Mouse (Mus musculus) c-Kit-positive CD71-positive TER-119-negative erythroid progenitor cells, embryonic 14.5 days (primary cell): ENCODE measurements around the gene Gm20388.
A peak's percentile ranks its signal among the peaks of the same experiment; 100 is the strongest.

ENCODE experiments used
- DNase-seq: peaks from one replicate; pipeline ENCODE4 v3.0.0-alpha.2; 2013; ENCODE audit warnings: low read depth

The Gm20388 gene

DNA sequence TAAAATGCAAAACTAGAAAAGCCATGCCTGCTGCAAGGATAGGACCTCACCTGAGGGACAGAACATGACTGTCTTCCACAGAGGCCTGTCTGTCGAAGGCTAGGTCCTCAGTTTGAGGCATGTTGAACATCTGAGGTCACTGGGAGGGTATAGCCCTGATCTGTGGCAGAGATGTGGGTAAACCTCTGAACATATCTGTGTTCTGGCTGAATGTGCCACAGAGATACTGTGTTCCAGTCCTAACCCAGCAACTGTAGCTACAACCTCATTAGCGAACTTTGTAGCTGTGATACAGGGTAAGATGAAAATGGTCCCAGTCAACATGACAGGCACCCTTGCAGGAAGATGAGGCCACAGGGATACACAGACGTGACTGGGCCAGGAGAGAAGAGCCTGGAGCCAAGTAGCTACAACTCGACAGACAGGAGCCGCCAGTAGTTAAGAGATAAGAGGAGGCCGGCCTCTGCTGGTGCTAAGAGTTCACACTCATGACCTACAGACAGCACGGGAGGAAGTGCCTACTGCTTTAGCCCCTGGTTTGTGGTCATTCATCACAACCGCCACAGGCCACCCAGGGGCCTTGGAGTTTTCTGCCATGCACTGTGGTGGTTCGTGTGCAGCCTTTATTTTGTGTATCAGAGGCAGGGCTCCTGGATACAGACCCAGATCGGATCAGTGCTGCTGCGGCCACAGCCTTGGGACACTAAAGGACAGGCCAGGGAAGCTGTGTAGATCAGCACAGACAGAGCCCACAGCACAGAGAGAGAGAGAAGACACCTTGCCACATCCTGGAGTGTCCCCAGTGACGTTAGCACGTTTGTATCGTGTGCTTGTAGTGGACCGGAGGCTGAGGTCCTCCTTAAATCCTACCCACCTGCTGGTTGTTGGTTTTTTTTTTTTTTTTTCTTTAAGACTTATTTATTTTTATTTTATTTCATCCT is 2439.0 kb downstream of the Gm20388 start:
- DNase-seq = no peak

GRCm38 (mm10) chr8:122350309-122351089 is 2439.9 kb downstream of the Gm20388 start:
- DNase-seq = no peak

GRCm38 (mm10) chr8:122354157-122354556 is 2443.5 kb downstream of the Gm20388 start:
- DNase-seq = no peak

- no peak for DNase-seq
These were observed 2445.3 kb downstream of the Gm20388 start for GRCm38 (mm10) chr8:122355642-122356606.

DNA sequence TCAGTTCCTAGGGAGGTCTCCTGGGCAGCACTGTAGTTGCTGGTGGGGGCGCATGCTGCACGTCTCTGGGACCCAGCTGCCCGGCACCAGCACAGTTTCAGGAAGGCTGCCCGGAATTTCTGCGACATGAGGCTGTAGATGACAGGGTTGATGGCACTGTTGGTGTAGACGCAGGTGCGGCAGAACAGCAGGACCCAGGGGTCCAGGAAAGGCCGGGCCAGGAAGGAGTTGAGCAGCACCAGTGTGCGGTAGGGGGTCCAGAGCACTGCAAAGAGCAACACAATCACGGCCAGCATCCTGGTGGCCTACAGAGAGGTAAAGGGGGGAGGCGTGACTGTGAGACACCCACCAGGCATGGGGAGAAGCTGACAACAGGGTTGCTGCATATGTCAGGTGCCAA is 2446.6 kb downstream of the Gm20388 start:
- DNase-seq = no peak

GRCm38 (mm10) chr8:122357641-122358040 is 2447.0 kb downstream of the Gm20388 start:
- no peak for DNase-seq

DNA sequence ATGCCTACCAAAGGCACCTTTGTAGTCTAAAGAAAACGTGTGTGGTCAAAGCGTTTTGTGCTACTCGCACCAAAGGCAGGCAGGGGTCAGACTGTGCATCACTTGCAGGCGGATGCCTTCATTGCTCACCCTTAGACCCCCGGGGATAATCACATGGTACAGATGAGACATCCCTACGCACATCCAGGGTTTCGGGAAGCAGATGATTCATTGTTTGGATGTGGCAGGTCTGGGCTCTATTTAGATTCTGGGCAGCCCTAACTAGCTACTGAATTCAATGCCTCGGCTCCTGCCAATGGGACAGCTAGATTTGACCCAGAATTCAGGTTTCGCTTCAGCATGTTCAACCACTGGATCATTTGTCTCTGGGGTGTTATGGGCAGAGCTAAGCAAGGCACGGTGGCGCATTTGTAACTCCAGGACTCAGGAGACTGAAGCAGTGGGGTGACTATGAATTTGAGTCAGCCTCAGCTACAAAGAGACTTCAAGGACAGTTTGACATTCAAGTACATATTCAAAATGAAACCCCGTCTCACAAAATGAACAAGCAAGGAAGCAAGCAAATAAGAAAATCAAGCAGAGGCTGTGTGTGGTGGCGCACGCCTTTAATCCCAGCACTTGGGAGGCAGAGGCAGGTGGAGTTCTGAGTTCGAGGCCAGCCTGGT is 2448.6 kb downstream of the Gm20388 start:
- no peak for DNase-seq

- DNase-seq = no peak
These were observed 2450.2 kb downstream of the Gm20388 start, which contains the start of gene Trhr2 for GRCm38 (mm10) chr8:122360696-122361416. Gene Trhr2 (minus strand): TSS chr8:122360746.

GRCm38 (mm10) chr8:122362271-122362670 is 2451.6 kb downstream of the Gm20388 start:
- DNase-seq = no peak

DNA sequence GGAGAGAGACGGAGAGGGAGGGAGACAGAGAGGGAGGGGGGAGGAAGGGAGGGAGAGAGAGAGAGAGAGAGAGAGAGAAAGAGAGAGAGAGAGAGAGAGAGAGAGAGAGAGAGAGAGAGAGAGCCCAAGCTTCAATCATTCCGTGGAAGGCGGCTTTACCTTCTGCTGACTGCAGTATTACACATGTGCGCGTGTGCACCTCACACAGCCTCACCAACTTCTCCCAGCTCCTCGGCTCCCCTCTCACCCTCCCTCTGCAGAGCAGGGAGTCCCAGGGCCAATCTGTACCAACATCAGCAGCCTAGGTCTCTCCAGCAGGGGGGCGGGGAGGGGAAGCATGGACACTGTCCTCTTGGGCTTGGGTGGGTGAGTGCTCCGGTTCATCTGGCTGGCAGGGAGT is 2452.3 kb downstream of the Gm20388 start:
- no peak for DNase-seq

- DNase-seq = no peak
These were observed 2457.9 kb downstream of the Gm20388 start for GRCm38 (mm10) chr8:122368494-122368893.

- peak; percentile 46 for DNase-seq
These were observed 2459.0 kb downstream of the Gm20388 start for GRCm38 (mm10) chr8:122369665-122370064.

DNA sequence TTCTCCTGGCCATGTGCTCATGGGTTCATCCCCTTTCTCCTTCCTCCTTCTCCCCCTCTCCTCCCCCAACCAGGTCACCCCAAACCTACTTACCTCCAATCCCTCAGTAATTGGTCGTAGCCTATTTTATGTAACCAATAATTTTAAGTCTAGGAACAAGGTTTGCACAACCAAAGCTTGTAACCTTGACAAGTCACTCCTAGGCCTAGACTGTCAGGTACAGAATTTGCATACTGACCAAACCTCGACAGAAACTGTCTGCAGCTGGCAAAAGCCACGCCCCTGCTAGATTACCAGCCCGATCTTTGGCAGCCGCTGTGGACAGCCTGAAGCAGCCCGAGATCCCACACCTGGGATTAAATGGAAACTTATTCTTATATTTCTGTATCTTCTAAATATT is 2461.1 kb downstream of the Gm20388 start:
- no peak for DNase-seq

DNA sequence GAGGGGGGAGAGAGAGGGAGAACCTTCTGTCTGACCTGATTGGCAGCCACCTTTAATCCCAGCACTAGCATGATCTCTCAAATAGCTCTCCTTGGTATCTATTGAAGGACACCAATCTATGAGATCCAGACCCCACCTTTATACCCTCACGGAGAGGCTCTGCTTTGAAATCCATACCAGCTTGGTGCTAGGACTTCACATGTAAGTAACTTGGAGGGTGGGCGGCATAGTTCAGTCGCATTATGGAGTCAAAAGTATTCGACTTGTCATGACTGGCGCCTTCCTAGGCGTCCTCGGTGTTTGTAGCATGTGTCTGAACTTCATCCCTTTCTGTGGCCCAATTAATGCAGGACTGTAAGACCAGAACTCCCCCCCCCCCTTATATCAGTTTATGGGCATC is 2464.7 kb downstream of the Gm20388 start:
- DNase-seq = no peak

- no peak for DNase-seq
These were observed 2465.2 kb downstream of the Gm20388 start for GRCm38 (mm10) chr8:122375751-122376364.

- DNase-seq = peak; percentile 97
These were observed 2466.0 kb downstream of the Gm20388 start, which contains the start of gene Zc3h18 for GRCm38 (mm10) chr8:122376365-122377231. Gene Zc3h18 (plus strand): TSS chr8:122376609.

GRCm38 (mm10) chr8:122383039-122383438 is 2472.4 kb downstream of the Gm20388 start:
- DNase-seq = no peak

DNA sequence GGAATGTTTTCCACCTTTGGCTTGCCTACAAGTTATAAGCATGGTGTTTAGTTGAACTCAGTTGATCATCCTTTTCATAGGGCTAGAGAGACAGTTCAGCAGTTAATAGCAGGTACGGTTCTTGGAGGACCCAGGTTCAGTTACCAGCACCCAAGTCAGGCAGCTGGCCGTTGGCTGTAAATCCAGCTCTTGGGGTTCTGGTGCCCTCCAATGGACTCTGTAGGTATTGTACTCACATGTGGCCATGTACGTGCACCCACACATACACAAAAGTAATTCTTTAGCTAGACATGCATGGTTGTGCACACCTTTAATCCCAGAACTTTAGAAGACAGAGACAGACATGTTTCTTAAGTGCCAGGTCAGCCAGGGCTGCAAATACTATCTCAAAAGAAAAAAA is 2478.7 kb downstream of the Gm20388 start:
- DNase-seq = no peak

- DNase-seq = no peak
These were observed 2480.1 kb downstream of the Gm20388 start for GRCm38 (mm10) chr8:122390758-122391157.
